Mouse (Mus musculus) left cerebral cortex, postnatal 36 days (tissue): ENCODE data around the gene Rbm47. TPM values are rescaled to one million over a fixed set of nuclear protein-coding genes. Genes with fewer than 3 reads are reported as not detected.

Source experiments
- DNase-seq, 2 experiments: peaks; one replicate each; pipeline ENCODE4 v3.0.0; 2021 to 2022; ENCODE audit warnings: low spot score in 2 of 2, mixed read lengths in 1 of 2
- intact Hi-C: fragments of 180-260 bp; cut with DNase I; formaldehyde crosslinking; loops from one replicate; pipeline ENCODE4 v1.15.1; 2025
- total RNA-seq, 2 experiments: library from RNA; stranded (reverse); gene quantifications; 2 replicates each; pipeline ENCODE4 v1.2.3; 2021

Rbm47 gene
- total RNA-seq, 2 experiments from 2014 or later: 1.4 to 1.8 TPM

GRCm38 (mm10) chr5:66135161-66135852 lies 37.6 kb downstream of the Rbm47 start:
- DNase-seq: no peak
- intact Hi-C loops: no loop called here

DNA sequence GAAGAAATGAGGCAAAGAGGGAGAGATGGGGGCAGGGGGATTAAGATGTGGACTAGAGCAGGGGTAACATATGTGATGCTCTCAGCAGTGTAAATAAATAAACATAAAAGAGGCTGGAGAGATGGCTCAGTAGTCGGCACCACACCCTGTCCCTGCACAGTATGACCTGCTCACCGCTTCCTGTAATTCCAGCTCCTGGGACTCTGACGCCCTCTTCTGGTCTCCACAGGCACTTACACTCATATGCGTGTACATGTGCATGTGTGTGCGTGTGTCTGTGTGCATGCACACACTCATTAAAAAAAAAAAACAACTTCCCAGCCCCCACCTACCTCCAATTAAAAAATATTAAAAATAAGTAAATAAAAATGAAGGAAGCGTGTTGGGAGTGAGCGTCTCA lies 38.3 kb downstream of the Rbm47 start:
- intact Hi-C loops: no loop called here
- no peak for DNase-seq

- intact Hi-C loops: no loop called here
- no peak for DNase-seq
Observed at GRCm38 (mm10) chr5:66128948-66129347, 44.0 kb downstream of the Rbm47 start.

GRCm38 (mm10) chr5:66125418-66125817 lies 47.5 kb downstream of the Rbm47 start:
- intact Hi-C loops: no loop called here
- DNase-seq: no peak

- intact Hi-C loops: no loop called here
- no peak for DNase-seq
Observed at GRCm38 (mm10) chr5:66124931-66125330, 48.0 kb downstream of the Rbm47 start.

- intact Hi-C loops: no loop called here
- no peak for DNase-seq
Observed at GRCm38 (mm10) chr5:66124089-66124400, 48.9 kb downstream of the Rbm47 start.

GRCm38 (mm10) chr5:66123295-66124088 lies 49.4 kb downstream of the Rbm47 start:
- intact Hi-C loops: no loop called here
- DNase-seq: no peak

- intact Hi-C loops: no loop called here
- no peak for DNase-seq
Observed at GRCm38 (mm10) chr5:66121255-66121654, 51.7 kb downstream of the Rbm47 start.

GRCm38 (mm10) chr5:66114751-66115150 lies 58.2 kb downstream of the Rbm47 start:
- DNase-seq: no peak
- intact Hi-C loops: no loop called here

DNA sequence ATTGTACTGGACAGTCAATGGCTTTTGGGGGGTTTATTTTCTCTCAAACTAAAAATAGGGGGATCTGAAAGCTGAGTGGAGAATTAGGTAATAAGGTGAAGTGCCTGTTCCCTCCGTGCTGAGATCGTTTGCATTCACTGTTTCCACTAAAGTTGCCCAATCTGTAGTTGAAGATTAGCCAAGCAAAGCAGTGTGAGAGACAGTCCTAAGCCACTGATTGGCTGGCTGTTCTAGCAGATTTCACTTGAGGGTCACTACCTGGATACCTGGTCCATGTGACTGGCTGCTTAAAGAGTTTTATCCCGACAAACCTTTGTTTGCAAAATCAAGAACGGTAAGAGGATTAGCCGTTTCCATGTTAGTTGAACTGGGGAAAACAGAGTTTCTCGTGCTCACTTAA lies 58.7 kb downstream of the Rbm47 start:
- intact Hi-C loops: no loop called here
- no peak for DNase-seq

DNA sequence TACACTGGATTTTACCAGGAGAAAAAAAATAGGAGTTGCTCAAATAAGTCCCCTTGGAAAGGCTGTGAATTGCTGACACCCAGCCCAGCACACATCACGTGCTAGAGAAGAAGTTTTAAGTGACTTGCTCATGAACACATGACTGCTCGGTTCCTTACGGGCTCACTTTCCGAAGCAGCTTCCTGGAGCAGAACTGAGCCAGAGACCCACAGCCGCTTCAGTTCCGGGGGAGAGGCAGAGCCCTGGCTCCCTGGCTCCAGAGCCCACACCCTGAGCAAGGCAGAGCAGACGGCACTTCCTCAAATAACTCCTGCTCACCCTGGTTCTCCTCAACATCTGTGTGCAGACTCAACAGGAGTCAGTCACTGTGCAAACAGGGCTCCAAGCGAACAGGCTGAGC lies 60.9 kb downstream of the Rbm47 start:
- intact Hi-C loops: no loop called here
- no peak for DNase-seq

DNA sequence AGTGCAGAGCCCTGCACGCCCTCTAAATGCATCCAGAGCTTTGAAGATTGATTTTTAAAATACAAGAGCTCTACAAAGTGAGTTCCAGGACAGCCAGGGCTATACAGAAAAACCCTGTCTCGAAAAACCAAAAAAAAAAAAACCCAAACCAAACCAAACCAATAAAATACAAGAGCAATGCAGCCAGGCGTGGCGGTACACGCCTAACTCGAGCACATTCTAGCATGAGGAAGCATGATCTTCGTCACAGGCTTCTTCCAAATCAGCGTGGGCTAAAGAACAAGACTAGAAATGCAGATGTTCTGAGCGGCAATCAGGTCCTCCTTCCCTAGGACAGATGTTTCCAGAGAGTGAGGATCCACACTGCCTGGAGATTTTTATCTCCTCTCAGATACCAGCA lies 66.5 kb downstream of the Rbm47 start:
- intact Hi-C loops: no loop called here
- DNase-seq: no peak

DNA sequence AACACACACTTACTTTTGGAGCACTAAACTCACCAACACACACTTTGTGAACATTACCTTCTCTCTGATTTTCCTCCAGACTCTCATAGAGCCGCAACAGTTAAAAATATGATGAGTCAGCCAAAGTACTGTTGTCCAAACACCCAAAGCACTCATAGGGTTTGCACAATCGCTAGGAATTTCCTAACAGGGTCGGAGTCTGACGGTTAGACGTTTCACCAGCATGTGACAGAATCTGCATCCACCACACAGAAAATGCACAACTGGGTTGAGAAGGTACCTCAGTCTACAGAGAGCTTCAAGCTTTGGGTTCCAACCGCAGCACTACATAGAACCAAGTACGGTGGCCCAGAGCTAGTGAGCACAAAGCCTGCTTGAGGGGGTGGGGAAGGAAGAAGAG lies 67.0 kb downstream of the Rbm47 start:
- DNase-seq: no peak
- intact Hi-C loops: no loop called here

- DNase-seq: no peak
- intact Hi-C loops: no loop called here
Observed at GRCm38 (mm10) chr5:66105366-66105765, 67.6 kb downstream of the Rbm47 start.

DNA sequence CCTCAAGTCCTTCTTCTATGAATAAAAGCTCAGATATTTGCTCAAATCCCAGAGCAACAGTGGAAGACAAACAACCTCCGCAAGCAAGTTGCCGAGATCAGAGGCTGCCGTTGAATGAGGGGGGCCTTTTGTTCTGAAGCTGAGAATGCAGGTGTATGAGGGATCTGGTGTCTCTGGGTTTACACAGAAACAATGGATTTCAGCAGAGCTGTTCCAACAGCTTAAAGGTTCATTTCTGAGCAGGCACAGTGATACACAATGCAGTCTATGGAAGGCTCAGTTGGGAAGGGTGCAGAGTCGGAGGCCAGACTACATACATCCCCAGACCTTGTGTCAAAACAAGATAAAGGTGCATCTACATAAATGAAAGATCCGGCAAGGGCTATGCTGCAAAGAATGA lies 69.5 kb downstream of the Rbm47 start:
- intact Hi-C loops: no loop called here
- no peak for DNase-seq

GRCm38 (mm10) chr5:66102821-66103220 lies 70.1 kb downstream of the Rbm47 start:
- intact Hi-C loops: no loop called here
- no peak for DNase-seq

GRCm38 (mm10) chr5:66101577-66101976 lies 71.3 kb downstream of the Rbm47 start:
- no peak for DNase-seq
- intact Hi-C loops: no loop called here

DNA sequence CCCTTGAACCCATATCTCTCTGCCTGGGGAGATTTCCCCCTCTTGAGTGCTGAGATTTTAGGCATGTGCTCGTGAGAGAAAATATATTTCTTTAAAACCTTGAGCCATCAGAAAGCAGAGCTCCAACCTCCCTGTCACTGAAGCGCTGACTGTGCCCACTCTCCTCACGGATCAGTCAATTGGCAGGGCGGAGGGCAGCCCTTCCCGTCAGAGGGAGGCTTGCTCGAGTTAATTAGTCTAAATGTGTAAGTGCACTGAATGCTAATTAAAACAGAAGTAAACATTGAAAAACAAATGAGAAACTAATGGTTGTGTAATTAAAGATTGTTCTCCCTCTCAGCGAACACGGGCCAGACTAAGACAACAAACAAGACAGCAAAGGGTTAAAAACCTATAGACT lies 72.6 kb downstream of the Rbm47 start:
- DNase-seq: no peak
- intact Hi-C loops: no loop called here

DNA sequence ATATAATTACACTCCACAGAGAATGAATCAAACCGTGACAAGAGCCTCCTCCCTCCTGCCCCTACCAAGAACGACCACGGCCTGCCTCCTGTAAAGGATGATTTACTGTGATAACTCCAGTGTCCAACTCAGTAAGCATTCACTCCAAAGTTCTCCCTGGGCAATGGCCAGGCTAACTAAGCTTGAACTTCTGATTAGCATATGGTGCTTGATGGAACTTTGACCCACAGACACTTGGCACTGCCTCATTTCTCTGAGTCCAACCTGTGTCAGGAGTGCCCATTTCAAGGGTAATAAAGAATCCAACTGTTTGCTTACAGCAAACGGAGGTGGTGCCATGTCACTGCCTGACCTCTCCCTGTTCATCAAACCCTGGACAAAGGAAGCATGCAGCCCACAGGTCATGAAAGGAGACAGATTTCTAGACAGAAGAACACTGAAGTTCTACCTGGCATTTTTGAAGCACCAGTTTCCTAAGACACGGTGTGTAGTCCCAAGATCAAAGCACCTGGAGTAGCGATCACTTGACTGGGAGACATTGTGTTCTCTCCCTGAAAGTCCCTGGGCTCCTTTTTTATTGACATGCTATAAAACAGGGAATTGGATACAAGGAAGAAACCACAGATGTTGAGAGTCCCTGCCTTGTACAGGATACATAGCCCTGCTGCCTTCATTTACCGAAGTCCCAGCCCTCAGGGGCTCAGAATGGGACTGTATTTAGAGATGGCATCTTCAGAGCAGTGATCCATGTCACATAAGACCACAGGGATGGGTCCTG lies 74.6 kb downstream of the Rbm47 start:
- intact Hi-C loops: no loop called here

GRCm38 (mm10) chr5:66096081-66096480 lies 76.8 kb downstream of the Rbm47 start:
- intact Hi-C loops: no loop called here
- DNase-seq: no peak

More for the DNA sequence above, 74.6 kb downstream of the Rbm47 start:
- no peak for DNase-seq

DNA sequence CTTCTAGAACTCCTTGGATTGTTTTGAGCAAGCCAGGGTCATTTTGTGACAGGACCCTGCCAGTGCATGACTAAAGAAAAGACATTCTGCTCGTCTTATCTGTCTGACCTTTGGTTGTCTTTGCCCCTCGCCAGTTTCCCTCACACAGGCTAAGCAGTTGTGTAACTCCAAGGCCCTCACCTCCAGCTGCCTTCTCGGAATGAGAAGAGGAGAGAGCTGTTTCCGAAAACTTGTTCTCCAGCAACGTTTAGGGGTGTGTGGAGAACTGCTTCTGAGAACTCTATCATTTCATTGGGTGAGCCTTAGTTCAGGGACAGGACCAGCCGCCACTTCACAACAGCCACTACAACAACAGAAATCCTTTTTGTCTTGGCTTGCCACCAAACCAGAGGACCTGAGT lies 77.8 kb downstream of the Rbm47 start:
- DNase-seq: no peak
- intact Hi-C loops: no loop called here
